Mouse (Mus musculus): Measurements from ENCODE around the gene Cd160.

Cd160 gene

DNA sequence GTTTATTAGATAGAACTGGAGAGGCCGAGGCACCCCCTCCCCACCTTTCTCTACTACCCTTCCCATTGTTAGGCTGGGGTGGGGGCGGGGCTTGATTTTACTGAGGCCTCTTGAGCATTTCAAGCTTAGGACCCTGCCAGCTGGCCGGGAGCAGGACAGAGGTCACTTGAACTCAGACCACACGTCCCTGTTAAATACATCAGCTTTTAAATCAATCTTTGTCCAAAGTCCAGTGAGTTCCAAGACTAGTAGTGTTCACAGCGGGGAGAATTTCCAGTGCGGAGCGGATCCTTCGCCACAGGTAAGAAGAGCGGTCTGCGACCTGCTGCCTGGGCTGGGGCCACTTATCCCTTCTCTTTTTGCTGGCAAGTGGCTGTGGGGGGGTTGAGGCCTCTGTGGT lies 705 bp upstream of the Cd160 start:
- in situ Hi-C loops (cut with MboI, MseI): loop anchor here in 1 of 2 experiments (5.0 kb wide), 1 partner anchor 727 kb away; no protein-coding TSS in a partner anchor

DNA sequence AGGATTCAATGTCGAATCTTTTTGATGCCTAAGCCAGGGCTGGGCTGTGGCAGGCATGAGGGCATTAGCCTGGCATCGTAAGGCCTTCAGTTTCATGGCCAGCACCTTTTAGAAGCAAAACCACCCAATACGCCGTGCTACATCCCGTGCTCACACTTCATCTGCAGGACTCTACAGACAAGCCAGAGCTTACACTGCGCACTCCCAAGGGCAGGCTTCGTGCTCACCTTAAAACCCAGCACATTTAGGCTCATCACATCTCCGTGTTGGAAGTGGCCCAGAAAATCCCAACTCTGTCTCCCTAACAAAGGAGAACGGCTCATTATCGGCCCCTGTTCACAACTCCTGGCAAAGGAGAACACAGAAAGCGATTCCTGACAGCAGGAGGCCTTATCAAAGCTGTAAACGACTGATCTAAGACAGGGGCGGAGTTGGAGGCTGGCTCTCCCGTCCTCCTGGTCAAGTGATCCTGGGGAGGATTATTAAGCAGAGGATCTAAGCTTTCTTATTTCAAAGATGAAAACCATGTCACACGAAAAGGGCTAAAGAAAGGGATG lies 765 bp downstream of the Cd160 start:
- in situ Hi-C loops (cut with MboI, MseI): no loop called here

DNA sequence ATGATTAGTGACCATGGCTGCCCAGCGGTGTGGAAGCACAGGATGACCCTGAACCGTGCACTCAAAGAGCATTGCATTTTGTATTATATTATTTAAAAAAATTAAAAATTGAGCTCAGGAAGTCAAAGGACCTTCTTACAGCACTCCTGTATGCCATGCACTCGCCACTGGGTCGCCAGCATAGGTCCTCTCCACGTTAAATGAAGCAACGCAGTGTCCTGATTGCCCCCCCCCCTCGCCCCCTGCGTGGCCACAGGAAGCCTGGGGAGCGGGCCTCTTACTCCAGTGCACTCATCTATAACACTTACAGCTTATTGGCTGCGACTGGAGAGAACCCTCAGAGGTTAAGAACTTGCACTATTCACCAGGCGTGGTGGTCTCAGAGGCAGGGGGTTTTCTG lies 3.9 kb downstream of the Cd160 start:
- in situ Hi-C loops (cut with MboI, MseI): no loop called here

DNA sequence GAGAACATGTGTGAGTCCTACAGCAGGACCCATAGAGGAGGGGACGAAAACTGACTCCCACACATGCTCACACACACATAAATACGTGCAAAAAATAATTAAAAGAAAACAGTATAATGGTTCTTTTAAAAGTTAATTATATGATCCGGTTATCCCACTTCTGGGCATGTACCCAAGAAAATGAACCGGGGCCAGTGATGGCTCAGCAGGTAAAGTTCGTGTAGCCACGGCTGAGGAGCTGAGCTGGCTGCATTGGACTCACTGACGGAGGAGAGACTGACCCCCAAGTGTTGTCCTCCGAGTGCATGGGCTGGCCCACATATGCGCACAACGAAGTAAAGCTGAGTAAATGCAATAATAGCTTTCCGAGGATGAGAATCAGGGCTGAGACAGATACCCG lies 4.5 kb downstream of the Cd160 start:
- in situ Hi-C loops (cut with MboI, MseI): loop anchor here in 1 of 2 experiments (25.0 kb wide), 1 partner anchor 88 kb away; the partner anchor contains the start of genes Gja5 and Gpr89

DNA sequence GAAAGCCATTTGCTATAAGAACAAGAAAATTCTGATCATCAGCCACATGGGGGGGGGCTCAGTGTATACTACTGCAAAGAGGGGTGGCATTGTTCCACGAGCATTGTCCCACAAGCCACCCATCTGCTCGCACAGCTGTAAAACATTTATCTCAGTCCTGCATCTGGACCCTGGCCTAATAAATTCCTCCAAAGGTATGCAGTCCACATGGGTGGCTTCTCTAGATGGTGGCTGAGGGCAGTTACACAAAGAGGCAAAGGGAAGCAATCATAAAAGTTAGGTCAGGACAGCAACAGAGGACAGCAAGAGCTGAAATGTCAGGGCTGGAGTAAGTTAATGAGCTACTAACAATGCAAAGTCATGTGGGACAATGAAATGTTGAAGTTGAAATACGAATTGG lies 5.5 kb downstream of the Cd160 start:
- in situ Hi-C loops (cut with MboI, MseI): loop anchor here in 1 of 2 experiments (25.0 kb wide), 1 partner anchor 89 kb away; the partner anchor contains the start of genes Gja5 and Gpr89

DNA sequence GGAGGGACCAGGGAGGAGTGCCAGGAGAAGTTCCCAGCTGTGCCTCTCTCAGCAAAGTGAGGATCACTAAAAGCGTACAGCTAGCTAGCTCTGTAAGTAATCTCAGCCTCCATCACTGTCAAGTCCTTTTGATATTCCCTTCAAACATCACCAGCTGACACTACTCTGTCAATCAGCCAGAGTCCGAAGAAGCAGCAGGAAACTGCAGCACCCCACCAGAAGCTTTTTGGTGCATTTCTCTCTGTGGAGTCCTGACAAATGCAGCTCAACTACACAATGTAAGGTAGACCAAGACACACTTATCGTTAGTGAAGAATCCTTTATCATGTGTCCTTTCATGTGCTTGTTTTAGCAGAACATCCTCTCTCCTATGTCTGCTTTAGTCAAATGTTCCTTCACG lies 7.6 kb downstream of the Cd160 start:
- in situ Hi-C loops (cut with MboI, MseI): loop anchor here in 1 of 2 experiments (25.0 kb wide), 1 partner anchor 91 kb away; the partner anchor contains the start of genes Gja5 and Gpr89

DNA sequence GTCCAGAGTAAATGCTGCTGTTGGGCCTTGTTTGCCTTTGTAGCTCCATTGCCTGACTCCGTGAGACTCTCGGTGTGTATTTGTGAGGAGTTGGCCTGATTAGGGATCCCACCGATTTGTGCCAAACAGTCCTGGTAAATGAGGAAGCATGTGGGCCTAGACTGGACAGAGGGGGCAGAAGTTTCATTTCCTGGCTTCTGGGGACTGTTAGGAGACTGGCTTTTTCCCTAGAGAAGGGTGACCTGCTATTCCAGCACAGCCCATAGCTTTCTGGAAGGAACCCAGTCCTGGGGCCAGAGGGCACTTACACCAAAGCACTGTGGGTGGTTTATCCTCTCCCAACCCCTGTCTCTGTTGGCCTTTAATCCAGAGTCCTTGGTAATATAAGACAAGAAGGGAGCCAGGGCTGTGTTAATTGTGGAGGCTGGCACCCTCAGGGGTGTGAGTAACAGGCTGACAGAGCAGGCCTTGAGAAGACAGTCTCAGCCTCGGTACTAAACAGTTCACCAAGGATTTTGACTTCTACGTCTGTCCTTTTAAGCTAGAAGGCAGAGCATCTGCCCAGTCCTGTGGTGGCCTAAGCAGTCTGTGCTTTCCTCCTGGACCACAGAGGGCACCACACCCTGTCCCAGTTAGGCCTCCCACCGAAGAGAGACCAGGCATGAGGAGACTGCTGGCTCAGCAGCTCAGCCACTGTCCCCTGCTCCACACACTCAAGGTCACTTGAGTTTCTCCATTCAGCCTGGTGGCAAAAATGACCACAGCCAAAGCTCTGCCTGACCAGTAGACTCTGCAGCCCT lies 8.8 kb downstream of the Cd160 start:
- in situ Hi-C loops (cut with MboI, MseI): loop anchor here in 1 of 2 experiments (25.0 kb wide), 1 partner anchor 92 kb away; the partner anchor contains the start of genes Gja5 and Gpr89

DNA sequence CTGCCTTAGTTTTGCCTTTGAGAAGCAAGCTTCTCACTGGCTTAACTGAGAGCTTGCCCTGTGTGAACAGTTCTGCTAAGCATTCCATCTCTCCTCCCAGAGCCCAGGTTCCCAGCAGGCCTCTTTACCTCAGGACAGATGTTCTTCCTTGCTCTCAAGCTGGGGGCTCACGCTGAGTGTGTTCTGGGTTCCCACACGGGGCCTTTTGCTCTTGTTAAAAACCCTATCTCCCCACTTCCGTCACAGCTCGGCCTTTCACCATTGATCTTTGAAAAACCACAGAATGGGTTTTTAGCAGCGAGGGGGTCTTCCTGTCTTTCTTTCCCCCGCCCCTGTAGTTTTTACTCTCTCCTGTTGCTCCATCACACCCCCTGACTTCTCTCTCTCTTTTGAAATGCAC lies 14.8 kb downstream of the Cd160 start:
- in situ Hi-C loops (cut with MboI, MseI): loop anchor here (5.0 to 25.0 kb wide), 2 partner anchors 73 to 98 kb away; partner anchors contain the start of genes Gja5 (in 1 of the 2) and Gpr89 (in 1 of the 2)

DNA sequence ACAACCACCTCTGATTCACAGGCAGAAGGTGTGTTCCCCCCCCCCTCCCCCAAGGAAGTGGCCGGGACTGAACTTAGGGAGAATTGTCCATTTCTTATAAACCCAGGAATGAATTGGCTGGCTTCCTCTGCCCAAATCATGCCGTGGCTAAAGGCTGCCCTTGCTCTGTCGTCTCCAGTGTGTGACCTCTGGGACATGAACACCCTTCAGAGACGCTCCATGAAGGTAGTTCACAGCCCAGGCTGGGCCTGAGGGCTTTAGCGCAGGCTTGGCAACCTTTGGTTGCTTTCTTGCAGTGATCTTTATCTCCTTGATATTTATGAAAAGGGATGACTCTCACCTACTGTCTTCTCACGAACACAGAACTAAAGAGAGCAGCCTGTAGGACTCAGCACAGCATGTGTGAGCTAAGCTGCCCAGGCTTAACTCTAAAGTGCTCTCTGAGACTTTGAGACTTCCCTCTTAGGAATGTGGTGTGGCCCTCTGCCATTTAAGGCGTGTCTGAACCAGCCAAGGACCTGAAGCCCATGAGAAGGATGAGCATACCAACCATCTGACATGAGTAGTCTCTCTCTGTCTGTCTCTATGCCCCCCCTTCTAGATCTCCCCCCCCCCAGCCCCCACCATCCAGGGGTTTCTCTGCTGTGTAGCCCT lies 15.4 kb downstream of the Cd160 start:
- in situ Hi-C loops (cut with MboI, MseI): loop anchor here (5.0 to 25.0 kb wide), 2 partner anchors 74 to 99 kb away; partner anchors contain the start of genes Gja5 (in 1 of the 2) and Gpr89 (in 1 of the 2)

DNA sequence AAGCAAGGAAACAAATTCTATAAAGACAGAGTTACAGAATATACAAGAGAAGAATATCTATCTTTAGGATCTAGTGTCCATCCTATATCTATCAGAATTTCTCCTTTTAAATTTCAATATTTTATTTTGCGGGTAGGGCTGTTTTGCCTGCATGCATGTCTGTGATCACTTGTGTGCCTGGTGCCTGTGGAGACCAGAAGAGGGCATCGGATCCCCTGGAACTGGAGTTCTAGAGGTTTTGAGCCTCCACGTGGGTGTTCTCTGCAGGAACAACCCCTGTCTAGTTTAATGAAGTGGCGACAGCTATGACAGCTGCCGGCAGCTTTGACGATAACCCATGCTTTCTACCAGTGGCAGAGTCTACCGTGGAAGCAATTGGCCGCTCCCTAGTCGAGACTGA lies 16.0 kb downstream of the Cd160 start:
- in situ Hi-C loops (cut with MboI, MseI): loop anchor here (5.0 to 25.0 kb wide), 2 partner anchors 74 to 99 kb away; partner anchors contain the start of genes Gja5 (in 1 of the 2) and Gpr89 (in 1 of the 2)

DNA sequence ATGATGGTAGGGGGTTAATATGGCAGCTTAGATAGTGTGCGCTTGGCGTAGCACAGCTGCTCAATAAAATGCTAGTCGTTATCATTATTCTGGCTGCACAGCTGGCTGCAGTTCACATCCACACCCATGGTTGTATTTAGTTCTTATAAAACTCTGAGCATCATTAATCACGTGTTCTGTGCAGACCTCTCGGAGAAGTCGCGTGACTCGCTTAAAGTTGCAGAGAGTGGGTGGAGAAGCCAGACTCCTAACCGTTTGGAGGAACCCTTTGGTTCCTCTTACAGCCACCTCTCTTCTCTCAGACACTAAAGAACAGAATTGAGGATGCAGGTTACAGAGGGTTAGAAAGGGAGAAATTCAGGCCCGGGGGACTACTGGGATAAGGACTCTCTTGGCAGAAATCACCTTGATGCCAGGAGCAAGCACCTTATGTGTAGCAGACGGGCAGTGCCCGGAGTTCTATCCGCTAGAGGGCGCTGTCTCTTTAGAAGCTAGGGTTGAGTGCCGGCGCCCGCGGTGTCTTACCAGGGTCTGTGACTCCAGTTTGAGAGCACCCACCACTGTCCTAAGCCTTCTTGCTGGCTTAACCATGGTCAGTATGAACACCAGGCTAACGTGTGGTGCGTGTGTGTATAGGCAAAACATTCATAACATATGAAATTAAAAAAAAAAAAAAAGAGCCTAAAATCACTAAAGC lies 16.6 kb downstream of the Cd160 start:
- in situ Hi-C loops (cut with MboI, MseI): loop anchor here (5.0 to 25.0 kb wide), 2 partner anchors 75 to 100 kb away; partner anchors contain the start of genes Gja5 (in 1 of the 2) and Gpr89 (in 1 of the 2)

DNA sequence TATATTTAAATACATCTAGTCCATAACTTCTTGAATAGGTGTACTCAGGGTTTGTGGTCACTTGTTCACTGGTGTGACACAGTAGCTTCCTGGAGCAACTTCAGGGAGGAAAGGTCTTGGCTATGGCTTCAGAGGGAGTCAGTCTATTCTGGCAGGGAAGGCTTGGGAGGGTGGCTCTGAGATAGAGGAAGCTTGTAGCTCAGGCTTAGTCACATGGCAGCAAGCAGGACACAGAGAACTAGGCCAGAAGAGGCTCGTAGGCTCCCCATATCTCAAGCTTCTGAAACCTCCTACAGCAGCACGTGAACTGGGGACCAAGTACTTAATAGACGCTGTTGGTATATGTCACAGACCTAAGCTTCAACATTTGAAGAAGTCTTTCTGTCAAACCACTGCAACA lies 17.9 kb downstream of the Cd160 start:
- in situ Hi-C loops (cut with MboI, MseI): loop anchor here (5.0 to 25.0 kb wide), 2 partner anchors 76 to 101 kb away; partner anchors contain the start of genes Gja5 (in 1 of the 2) and Gpr89 (in 1 of the 2)

DNA sequence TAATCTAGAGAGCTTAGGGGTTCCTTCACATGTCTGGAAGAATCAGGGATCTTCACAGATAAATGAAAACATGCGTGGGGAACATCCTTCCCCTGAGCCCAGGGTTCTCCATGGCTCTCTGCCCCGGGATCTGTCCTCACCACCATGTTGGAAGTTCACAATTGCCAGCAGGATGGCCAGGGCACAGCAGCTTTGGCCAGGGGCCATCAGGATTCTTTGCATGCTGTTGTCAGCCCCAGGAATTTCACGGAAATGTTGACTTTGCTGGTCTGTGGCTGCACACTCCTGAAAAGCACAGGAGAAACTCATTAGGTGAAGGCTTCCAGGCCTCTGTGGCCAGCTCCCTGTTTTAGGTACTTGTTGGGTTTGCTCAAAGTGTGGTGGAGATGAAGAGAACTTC lies 20.5 kb downstream of the Cd160 start:
- in situ Hi-C loops (cut with MboI, MseI): loop anchor here (5.0 to 25.0 kb wide), 3 partner anchors 66 to 109 kb away; partner anchors contain the start of genes Gja5 (in 1 of the 2) and Gpr89 (in 1 of the 2)

DNA sequence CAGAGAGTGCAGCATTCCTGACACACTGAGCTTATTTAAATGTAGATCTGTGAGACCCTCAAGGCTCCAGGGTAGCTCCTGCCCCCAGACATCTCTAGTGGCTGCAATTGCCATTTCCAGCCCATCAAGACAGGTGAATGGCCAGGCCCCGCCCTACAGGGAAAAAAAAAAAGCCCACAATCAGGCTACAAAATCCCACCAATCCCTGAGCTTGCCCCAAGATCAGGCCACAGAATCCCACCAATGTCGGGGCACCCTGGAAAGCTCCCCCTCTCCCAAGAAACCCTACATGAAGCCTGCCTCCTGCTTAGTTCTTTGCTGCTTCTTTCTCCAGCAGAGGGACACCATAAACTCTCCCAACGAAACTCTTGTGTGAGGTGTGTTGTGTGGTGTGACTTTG lies 21.0 kb downstream of the Cd160 start:
- in situ Hi-C loops (cut with MboI, MseI): loop anchor here (5.0 to 25.0 kb wide), 3 partner anchors 66 to 109 kb away; partner anchors contain the start of genes Gja5 (in 1 of the 2) and Gpr89 (in 1 of the 2)

DNA sequence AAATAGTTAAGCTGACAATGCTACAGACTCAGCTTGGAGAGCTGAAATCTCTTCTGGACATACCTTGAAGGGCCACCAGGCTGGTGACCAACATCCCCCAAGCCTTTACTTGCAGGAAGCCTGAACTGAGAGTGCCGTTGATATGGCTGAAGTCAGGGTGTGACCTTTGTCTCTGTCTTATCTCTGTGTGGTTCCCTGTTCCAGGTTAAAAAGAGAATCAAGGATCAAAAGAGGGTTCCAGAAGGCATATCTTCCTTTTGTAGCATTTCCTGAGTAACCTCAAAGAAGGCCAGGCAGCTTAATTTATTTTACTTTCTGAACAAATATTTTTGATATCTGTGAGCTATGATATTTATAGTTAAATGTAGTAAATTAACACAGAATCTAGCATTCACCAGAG lies 26.9 kb downstream of the Cd160 start:
- in situ Hi-C loops (cut with MboI, MseI): loop anchor here in 1 of 2 experiments (25.0 kb wide), 1 partner anchor 110 kb away; the partner anchor contains the start of genes Gja5 and Gpr89

DNA sequence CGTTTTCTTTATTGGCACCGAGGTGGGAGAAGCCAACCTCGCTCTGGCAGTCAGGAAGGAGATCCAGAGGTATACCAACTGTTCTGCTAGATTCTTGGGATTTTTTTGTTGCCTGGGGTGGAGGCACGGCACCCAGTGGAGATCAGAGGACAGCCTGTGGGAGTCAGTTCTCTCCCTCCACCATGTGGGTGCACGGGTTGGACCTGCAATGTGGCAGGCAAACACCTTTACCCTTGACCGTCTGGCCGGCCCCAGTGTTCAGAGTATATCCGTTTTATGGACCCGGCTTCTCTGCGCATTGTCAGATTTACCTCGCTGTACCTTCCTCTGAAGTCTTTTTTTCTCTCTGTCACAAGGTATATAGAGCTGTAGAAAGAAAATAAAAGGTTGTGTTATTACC lies 28.9 kb downstream of the Cd160 start:
- in situ Hi-C loops (cut with MboI, MseI): loop anchor here in 1 of 2 experiments (25.0 kb wide), 1 partner anchor 112 kb away; the partner anchor contains the start of genes Gja5 and Gpr89

DNA sequence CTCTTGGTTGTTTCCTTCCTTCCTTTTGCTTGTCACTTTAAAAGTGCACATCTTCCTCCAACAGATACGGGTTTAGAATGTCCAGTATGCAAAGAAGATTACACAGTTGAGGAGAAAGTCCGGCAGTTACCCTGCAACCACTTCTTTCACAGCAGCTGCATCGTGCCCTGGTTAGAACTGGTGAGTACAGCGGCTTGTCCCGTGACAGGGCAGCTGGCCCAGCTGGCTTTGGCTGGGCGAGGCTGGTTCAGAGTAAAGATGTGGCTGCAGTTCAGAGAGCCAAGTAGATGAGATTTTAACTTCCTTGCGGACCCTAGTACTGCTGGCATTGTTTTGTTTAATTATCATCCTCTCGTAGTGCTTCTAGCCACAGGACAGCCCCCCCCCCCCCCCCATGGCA lies 40.6 kb downstream of the Cd160 start:
- in situ Hi-C loops (cut with MboI, MseI): no loop called here

DNA sequence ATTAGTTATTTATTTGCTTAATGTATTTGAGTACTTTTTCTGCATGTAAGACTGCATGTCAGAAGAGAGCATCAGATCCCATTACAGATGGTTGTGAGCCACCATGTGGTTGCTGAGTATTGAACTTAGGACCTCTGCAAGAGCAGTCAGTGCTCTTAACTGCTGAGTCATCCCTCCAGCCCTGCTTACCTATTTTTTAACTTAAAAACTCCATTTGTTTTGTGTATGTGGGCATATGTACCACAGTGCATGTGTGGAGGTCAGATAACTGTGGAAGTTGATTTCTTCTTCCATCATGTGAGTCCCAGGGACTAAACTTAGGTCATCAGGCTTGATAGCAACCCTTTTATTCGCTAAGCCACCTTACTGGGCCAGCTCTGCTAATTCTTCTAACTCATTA lies 41.4 kb downstream of the Cd160 start:
- in situ Hi-C loops (cut with MboI, MseI): no loop called here

DNA sequence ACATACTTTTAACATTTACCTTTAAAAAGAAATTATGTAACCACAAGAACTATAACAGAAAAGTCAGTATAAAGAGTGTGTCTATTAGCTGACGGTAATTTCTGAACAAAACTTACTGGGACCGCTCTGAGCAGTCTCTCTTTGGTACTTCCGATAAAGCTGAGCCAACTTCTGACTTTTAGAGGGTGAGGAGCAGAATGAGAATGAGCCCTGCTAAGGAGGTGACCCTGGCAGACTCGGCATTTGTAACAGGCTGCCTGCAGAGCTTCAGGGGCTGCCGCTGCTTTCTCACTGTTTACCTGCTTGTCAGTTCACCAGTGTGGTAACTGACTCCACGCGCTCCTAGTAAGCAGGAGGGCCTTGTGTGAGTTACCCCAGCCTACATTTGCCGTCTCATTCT lies 46.9 kb downstream of the Cd160 start:
- in situ Hi-C loops (cut with MboI, MseI): no loop called here

DNA sequence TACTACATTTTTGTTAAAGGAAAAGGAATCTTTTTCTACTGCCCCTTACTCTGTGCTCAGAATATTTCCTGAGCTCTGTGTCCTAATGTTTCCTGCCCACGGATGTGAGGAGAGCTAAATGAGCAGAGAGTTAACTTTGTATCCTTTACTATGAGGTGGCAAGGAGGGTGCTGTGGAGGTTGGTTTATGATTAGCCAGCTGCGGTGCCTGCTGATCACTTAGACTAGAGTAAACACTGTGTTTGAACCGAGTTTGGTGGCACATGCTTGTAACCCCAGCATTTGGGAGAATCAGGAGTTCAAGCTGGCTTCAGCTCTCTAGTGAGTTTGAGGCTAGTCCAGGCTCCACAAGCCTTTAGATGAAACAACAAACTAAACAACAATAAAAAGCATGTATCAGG lies 52.0 kb downstream of the Cd160 start:
- in situ Hi-C loops (cut with MboI, MseI): no loop called here

DNA sequence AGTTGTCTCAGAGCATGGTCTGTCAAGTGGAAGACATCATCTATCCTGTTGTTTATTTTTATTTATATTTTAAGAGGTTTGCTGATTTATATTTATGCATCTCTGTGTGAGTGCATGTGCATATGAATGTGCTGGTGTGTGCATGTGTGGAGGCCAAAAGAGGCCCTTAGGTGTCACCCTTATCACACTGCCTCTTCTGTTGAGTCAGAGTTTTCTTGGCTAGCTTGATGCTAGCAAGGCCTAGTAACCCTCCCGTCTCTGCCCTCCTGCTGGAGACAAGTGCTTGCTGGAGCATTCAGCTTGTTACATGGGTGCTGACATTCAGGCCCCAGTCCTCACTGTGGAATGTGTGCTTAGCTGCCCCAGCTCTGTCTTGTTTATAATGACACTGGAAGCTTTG lies 56.2 kb downstream of the Cd160 start:
- in situ Hi-C loops (cut with MboI, MseI): no loop called here
